Mouse (Mus musculus) adrenal gland, postnatal 25 days (tissue): ENCODE measurements around the gene Srpk1. TPM values are rescaled to one million over a fixed set of nuclear protein-coding genes. Genes with fewer than 3 reads are reported as not detected.

Experiments
- DNase-seq: peaks from one replicate; pipeline ENCODE4 v3.0.0; 2021; ENCODE audit warnings: mixed read lengths
- long read RNA-seq: library from polyadenylated mRNA; stranded (forward); transcript quantifications from one replicate; pipeline ENCODE4 v2.0.0, GENCODE M21; 2021
- total RNA-seq: library from RNA; stranded (reverse); gene quantifications from 2 replicates; pipeline ENCODE4 v1.2.3, GENCODE M21; 2021

The Srpk1 gene
- 60.9 and 76.5 TPM in 2 replicates for total RNA-seq
- long read RNA-seq, full-length matches to known transcripts: 36 of 44 reads
- long read RNA-seq, partial matches to known transcripts: 4 of 44 reads
- long read RNA-seq, other reads (novel, unspliced or antisense): 4 of 44 reads

GRCm38 (mm10) chr17:28622300-28622759 lies at the start of gene Srpk1:
Gene Srpk1 (minus strand): TSS chr17:28622709.
- peak; percentile 96 for DNase-seq

- DNase-seq: no peak
Observed at GRCm38 (mm10) chr17:28659564-28659963, 37.1 kb upstream of the Srpk1 start.

- no peak for DNase-seq
Observed at GRCm38 (mm10) chr17:28657936-28658335, 35.4 kb upstream of the Srpk1 start.

GRCm38 (mm10) chr17:28650268-28650667 lies 27.8 kb upstream of the Srpk1 start:
- DNase-seq: no peak

- peak; percentile 39 for DNase-seq
Observed at GRCm38 (mm10) chr17:28648607-28649370, 26.3 kb upstream of the Srpk1 start.

- DNase-seq: no peak
Observed at GRCm38 (mm10) chr17:28646221-28646620, 23.7 kb upstream of the Srpk1 start.

GRCm38 (mm10) chr17:28644112-28644511 lies 21.6 kb upstream of the Srpk1 start:
- no peak for DNase-seq

GRCm38 (mm10) chr17:28643697-28644096 lies 21.2 kb upstream of the Srpk1 start:
- DNase-seq: no peak

- DNase-seq: no peak
Observed at GRCm38 (mm10) chr17:28640113-28640512, 17.6 kb upstream of the Srpk1 start.

GRCm38 (mm10) chr17:28637711-28638690 lies 15.5 kb upstream of the Srpk1 start:
- peak; percentile 9 for DNase-seq

GRCm38 (mm10) chr17:28635842-28636241 lies 13.3 kb upstream of the Srpk1 start:
- DNase-seq: no peak

GRCm38 (mm10) chr17:28629125-28629524 lies 6.6 kb upstream of the Srpk1 start:
- no peak for DNase-seq

GRCm38 (mm10) chr17:28628248-28629124 lies 6.0 kb upstream of the Srpk1 start:
- no peak for DNase-seq

GRCm38 (mm10) chr17:28626937-28627336 lies 4.4 kb upstream of the Srpk1 start:
- no peak for DNase-seq

- no peak for DNase-seq
Observed at GRCm38 (mm10) chr17:28625327-28625726, 2.8 kb upstream of the Srpk1 start.

GRCm38 (mm10) chr17:28624841-28625240 lies 2.3 kb upstream of the Srpk1 start:
- no peak for DNase-seq

GRCm38 (mm10) chr17:28621381-28622299 lies 869 bp downstream of the Srpk1 start:
- DNase-seq: peak; percentile 65

GRCm38 (mm10) chr17:28618775-28619174 lies 3.7 kb downstream of the Srpk1 start:
- no peak for DNase-seq

GRCm38 (mm10) chr17:28618124-28618523 lies 4.4 kb downstream of the Srpk1 start:
- DNase-seq: no peak

- DNase-seq: no peak
Observed at GRCm38 (mm10) chr17:28617636-28618035, 4.9 kb downstream of the Srpk1 start.

GRCm38 (mm10) chr17:28615332-28615731 lies 7.2 kb downstream of the Srpk1 start:
- DNase-seq: no peak
